Mouse (Mus musculus): ENCODE measurements around the gene Tbc1d10c. TPM values are rescaled to one million over a fixed set of nuclear protein-coding genes. Genes with fewer than 3 reads are reported as not detected.

Gene Tbc1d10c
- polyA plus RNA-seq, 1 experiment from 2014 or later = 2.0 TPM

GRCm38 (mm10) chr19:4149283-4149682 lies 41.8 kb downstream of the Tbc1d10c start:
- ATAC-seq = no peak; the same call in 1 of the 2 replicates
- H3K9me3 ChIP-seq (ENCODE audit: control insufficient read depth) = no peaks in the 10 kb centered on the region
- peak overlapping the region; percentile 95 for H3K27ac ChIP-seq (ENCODE audit: low read depth, low read length)
- H3K4me2 ChIP-seq (replicated peaks; ENCODE audit: low read depth) = peak overlapping the region; percentile 80
- peak overlapping the region; percentile 84 for H3K4me3 ChIP-seq (ENCODE audit: low read depth, low read length)
- H3K4me1 ChIP-seq (replicated peaks; ENCODE audit: control insufficient read depth, insufficient read depth, low read length) = peaks cover 9% of the 10 kb centered on the region; the same call in 1 of the 2 replicates
- peaks cover 43% of the 10 kb centered on the region for H3K36me3 ChIP-seq (ENCODE audit: control insufficient read depth, insufficient read depth)
- TF ChIP-seq CTCF (IDR thresholded peaks at IDR 0.05; ENCODE audit: low read depth) = no peak
- no peaks in the 10 kb centered on the region for H3K27me3 ChIP-seq (replicated peaks; ENCODE audit: control insufficient read depth, insufficient read depth, low read length)
- H3K9ac ChIP-seq (ENCODE audit: low read depth, low read length) = peak overlapping the region; percentile 95
- WGBS = 68% methylated on average over 11 of the region's 11 CpGs

DNA sequence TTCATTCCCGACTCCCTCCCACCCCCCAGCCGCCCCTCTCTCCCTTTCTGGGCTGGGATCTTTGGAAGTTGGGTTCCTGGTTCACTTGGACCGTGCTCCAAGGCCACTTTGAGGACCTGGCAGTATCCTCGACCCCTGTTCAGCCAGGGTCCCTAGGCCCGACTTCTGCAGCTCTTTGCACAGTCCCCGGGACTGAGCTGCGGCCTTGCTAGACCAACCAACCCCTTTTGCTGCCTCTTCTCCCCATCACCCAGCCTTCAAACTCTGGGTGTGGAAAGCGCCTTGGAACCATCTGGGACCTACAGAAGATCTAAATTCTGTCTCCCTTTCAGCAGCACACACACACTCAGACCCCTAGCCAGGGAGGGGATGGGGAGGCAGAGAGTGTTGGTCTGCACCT lies 42.3 kb downstream of the Tbc1d10c start:
- Histone ChIP-seq H3K4me3 (ENCODE audit: low read depth, low read length) (peak overlapping the region; percentile 84), H3K4me2 (replicated peaks; ENCODE audit: low read depth) (peak overlapping the region; percentile 80), H3K27ac (ENCODE audit: low read depth, low read length) (peak overlapping the region; percentile 95), H3K9me3 (ENCODE audit: control insufficient read depth) (no peaks in the 10 kb centered on the region), H3K4me1 (replicated peaks; ENCODE audit: control insufficient read depth, insufficient read depth, low read length) (peaks cover 9% of the 10 kb centered on the region; the same call in 1 of the 2 replicates), H3K27me3 (replicated peaks; ENCODE audit: control insufficient read depth, insufficient read depth, low read length) (no peaks in the 10 kb centered on the region), H3K36me3 (ENCODE audit: control insufficient read depth, insufficient read depth) (peaks cover 39% of the 10 kb centered on the region), H3K9ac (ENCODE audit: low read depth, low read length) (peak overlapping the region; percentile 95)
- no peak for TF ChIP-seq CTCF (IDR thresholded peaks at IDR 0.05; ENCODE audit: low read depth)
- ATAC-seq = no peak
- WGBS = 3% methylated on average over 7 of the region's 8 CpGs

DNA sequence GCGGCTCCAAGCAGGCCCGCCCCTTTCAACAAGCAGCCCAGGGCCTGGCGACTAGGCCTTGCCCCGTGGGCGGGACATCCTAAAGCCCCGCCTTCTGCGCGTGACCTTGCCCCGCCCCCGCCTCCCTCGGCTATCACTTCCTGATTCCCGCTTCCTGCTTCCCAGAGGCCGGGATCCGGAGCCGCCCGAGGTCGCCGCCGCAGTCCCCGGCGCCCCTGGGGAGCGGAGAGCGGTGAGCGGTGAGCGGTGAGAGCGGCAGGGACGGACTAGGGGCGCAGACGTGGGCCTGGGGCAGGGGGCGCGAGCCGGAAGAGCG lies 42.6 kb downstream of the Tbc1d10c start, which contains the start of gene Coro1b:
Gene Coro1b (plus strand): TSS at position 129 of the 316 bp plus-strand sequence.
- ATAC-seq = peak; percentile 85
- Histone ChIP-seq H3K27me3 (replicated peaks; ENCODE audit: control insufficient read depth, insufficient read depth, low read length) (no peaks in the 10 kb centered on the region), H3K9me3 (ENCODE audit: control insufficient read depth) (no peaks in the 10 kb centered on the region), H3K4me1 (replicated peaks; ENCODE audit: control insufficient read depth, insufficient read depth, low read length) (peaks cover 9% of the 10 kb centered on the region; the same call in 1 of the 2 replicates), H3K4me3 (ENCODE audit: low read depth, low read length) (peak within 1 kb of the TSS; percentile 84), H3K27ac (ENCODE audit: low read depth, low read length) (peak within 1 kb of the TSS; percentile 95), H3K36me3 (ENCODE audit: control insufficient read depth, insufficient read depth) (peaks cover 35% of the 10 kb centered on the region), H3K9ac (ENCODE audit: low read depth, low read length) (peak within 1 kb of the TSS; percentile 95), H3K4me2 (replicated peaks; ENCODE audit: low read depth) (peak within 1 kb of the TSS; percentile 80)
- under 1% methylated on average over 33 of the region's 33 CpGs for WGBS
- no peak for TF ChIP-seq CTCF (IDR thresholded peaks at IDR 0.05; ENCODE audit: low read depth)

DNA sequence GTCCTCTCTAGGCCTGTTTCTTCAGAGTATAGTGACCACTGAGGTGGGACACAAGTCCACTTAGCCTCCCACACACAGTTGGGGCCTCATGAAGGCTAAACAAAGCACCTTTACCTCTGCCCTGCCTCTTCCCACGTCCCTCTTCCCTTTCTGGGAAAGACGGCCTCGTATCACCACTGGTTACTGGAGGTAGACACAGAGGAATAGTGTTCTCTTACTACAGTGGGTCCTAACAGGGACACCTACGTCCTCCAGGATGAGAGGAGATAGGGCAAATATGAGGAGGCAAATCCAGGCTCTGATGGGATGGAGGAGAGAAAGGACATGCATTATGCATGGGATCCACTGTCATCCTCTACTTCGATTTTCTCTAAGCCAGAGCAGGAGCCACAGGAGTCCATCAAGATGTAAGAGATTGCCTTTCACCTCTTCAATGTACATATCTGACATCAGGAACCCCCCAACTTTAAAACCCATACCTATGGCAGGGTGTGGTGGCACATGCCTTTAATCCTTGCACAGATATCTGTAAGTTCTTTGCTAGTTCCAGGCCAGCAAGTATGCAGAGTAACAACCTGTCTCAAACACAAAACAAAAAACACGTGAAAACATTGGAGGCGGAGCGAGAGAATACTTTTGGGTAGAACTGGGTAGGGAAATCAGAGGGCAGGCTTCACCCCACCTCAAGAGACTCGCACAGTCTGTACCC lies 43.1 kb downstream of the Tbc1d10c start:
- H3K36me3 ChIP-seq (ENCODE audit: control insufficient read depth, insufficient read depth) = peaks cover 30% of the 10 kb centered on the region
- peak overlapping the region; percentile 84 for H3K4me3 ChIP-seq (ENCODE audit: low read depth, low read length)
- 0 out of 2 replicates have a peak overlapping the region, but pooled peaks have one; percentile 95 for H3K9ac ChIP-seq (ENCODE audit: low read depth, low read length)
- no peak for TF ChIP-seq CTCF (IDR thresholded peaks at IDR 0.05; ENCODE audit: low read depth)
- ATAC-seq = 0 out of 2 replicates have a peak, but pooled peaks have one; percentile 0
- 42% methylated on average over 9 of the region's 9 CpGs for WGBS
- H3K9me3 ChIP-seq (ENCODE audit: control insufficient read depth) = no peaks in the 10 kb centered on the region
- peaks cover 9% of the 10 kb centered on the region; the same call in 1 of the 2 replicates for H3K4me1 ChIP-seq (replicated peaks; ENCODE audit: control insufficient read depth, insufficient read depth, low read length)
- H3K27me3 ChIP-seq (replicated peaks; ENCODE audit: control insufficient read depth, insufficient read depth, low read length) = no peaks in the 10 kb centered on the region
- H3K4me2 ChIP-seq (replicated peaks; ENCODE audit: low read depth) = peak overlapping the region; percentile 80
- H3K27ac ChIP-seq (ENCODE audit: low read depth, low read length) = no peak overlapping the region

DNA sequence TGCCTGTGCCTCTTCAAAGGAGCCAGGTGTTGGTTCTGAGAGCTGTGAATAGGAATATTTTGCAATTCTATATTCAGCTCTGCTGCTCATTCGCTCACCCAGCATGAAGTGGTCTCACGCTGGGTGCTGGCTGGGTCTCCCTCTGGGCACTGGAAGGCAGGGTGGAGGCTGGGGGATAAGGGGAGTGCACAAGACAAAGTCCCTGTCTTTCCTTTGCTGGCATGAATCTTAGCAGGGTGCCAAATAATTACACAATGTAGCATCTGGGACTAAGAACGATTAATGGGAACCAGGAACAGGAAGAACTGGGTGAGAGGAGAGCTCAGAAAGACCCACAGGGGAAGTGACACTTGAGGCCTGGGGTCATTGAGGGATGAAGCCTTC lies 44.1 kb downstream of the Tbc1d10c start:
- Histone ChIP-seq H3K27ac (ENCODE audit: low read depth, low read length) (no peak overlapping the region), H3K36me3 (ENCODE audit: control insufficient read depth, insufficient read depth) (peaks cover 21% of the 10 kb centered on the region), H3K4me1 (replicated peaks; ENCODE audit: control insufficient read depth, insufficient read depth, low read length) (peaks cover 9% of the 10 kb centered on the region; the same call in 1 of the 2 replicates), H3K27me3 (replicated peaks; ENCODE audit: control insufficient read depth, insufficient read depth, low read length) (no peaks in the 10 kb centered on the region), H3K4me3 (ENCODE audit: low read depth, low read length) (no peak overlapping the region), H3K9ac (ENCODE audit: low read depth, low read length) (no peak overlapping the region), H3K4me2 (replicated peaks; ENCODE audit: low read depth) (no peak overlapping the region), H3K9me3 (ENCODE audit: control insufficient read depth) (no peaks in the 10 kb centered on the region)
- 74% methylated on average over 3 of the region's 3 CpGs for WGBS
- TF ChIP-seq CTCF (IDR thresholded peaks at IDR 0.05; ENCODE audit: low read depth) = no peak
- ATAC-seq = no peak

DNA sequence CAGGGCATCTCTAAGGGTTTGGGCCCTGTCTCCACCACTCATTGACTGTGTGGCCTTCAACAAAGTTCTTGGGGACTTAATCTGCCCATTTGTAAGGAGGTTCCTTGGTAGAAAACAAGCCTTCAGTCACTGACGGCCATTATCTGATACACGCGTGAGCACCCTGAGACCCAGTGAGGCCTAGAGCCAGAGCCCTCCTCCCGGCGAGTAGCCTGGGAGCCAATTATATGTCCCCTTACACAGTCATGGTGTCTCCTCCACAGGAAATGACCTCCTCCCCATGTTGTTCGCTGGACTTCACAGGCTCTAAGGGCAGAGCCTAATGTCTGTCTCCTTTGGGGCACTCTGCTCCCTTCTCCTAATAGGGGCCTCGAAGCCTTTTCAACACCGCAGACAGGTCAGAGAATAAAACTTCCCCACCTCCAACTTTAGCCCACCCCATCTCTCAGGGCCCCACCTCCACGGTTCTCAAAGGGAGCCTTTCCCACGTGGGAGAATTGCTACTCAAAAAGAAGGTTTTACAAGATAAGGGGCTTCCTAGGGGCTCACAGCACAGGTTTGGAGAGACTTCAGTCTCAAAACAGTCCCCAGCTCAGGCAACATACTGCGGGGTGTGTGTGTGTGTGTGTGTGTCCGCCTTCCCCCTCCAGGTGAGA lies 44.6 kb downstream of the Tbc1d10c start:
- no peak overlapping the region for H3K4me2 ChIP-seq (replicated peaks; ENCODE audit: low read depth)
- no peaks in the 10 kb centered on the region for H3K9me3 ChIP-seq (ENCODE audit: control insufficient read depth)
- WGBS = 73% methylated on average over 12 of the region's 12 CpGs
- no peak overlapping the region for H3K27ac ChIP-seq (ENCODE audit: low read depth, low read length)
- H3K36me3 ChIP-seq (ENCODE audit: control insufficient read depth, insufficient read depth) = peaks cover 17% of the 10 kb centered on the region
- no peaks in the 10 kb centered on the region for H3K27me3 ChIP-seq (replicated peaks; ENCODE audit: control insufficient read depth, insufficient read depth, low read length)
- H3K9ac ChIP-seq (ENCODE audit: low read depth, low read length) = no peak overlapping the region
- ATAC-seq = no peak
- H3K4me1 ChIP-seq (replicated peaks; ENCODE audit: control insufficient read depth, insufficient read depth, low read length) = peaks cover 9% of the 10 kb centered on the region; the same call in 1 of the 2 replicates
- H3K4me3 ChIP-seq (ENCODE audit: low read depth, low read length) = no peak overlapping the region
- no peak for TF ChIP-seq CTCF (IDR thresholded peaks at IDR 0.05; ENCODE audit: low read depth)
